Mouse (Mus musculus) cortical plate, adult 2 months (tissue): Measurements from ENCODE around the gene Hcn4.

Source experiments
- CTCF ChIP-seq: fragments of 200-500 bp; IDR thresholded peaks from 2 replicates; pipeline ENCODE4 v1.5.1; 2011; ENCODE audit warnings: mild to moderate bottlenecking, control low read depth, low read length; ENCODE audit not compliant: insufficient read depth; ENCODE audit errors: extremely low read depth
- POLR2A ChIP-seq: fragments of 200-500 bp; IDR thresholded peaks from 2 replicates; pipeline ENCODE4 v1.6.1; 2011; ENCODE audit warnings: mild to moderate bottlenecking, low read length, control low read depth; ENCODE audit not compliant: insufficient read depth; ENCODE audit errors: extremely low read depth

DNA sequence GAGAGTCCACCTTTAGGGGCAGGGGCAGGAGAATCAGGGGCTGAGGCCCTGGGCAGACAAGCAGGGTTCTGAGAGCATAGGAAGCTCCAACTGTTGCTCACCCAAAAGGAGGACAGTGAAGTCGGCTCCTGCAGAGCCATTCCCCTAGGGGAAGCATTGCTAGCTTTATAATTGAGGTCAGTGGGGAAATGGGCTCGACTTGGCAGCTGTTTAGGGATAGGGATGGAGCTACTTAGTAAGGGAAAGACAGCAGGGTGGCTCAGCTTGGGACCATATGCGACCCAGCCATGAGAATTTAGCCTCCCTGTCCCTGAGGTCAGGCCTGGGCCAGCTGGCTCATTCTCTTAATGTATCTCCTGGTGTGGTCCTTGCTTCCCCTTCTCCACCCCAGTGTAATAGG is 31.7 kb downstream of the Hcn4 start:
- no peak for TF ChIP-seq CTCF
- TF ChIP-seq POLR2A: no peak
